Mouse (Mus musculus): ENCODE measurements around the gene Drg2. TPM values are rescaled to one million over a fixed set of nuclear protein-coding genes. Genes with fewer than 3 reads are reported as not detected.

Drg2 gene
- total RNA-seq, 4 experiments from 2014 or later = 69.5 to 79.9 (median 74.5) TPM

GRCm38 (mm10) chr11:60469039-60469438, 14.6 kb downstream of the Drg2 start, which contains the start of gene Myo15:
Gene Myo15 (plus strand): TSS chr11:60469339.
- DNase-seq (ENCODE audit: low spot score in 2 of 2) = no peak

- DNase-seq (ENCODE audit: low spot score in 2 of 2) = no peak
Measured at GRCm38 (mm10) chr11:60470743-60471142, 16.4 kb downstream of the Drg2 start.

DNA sequence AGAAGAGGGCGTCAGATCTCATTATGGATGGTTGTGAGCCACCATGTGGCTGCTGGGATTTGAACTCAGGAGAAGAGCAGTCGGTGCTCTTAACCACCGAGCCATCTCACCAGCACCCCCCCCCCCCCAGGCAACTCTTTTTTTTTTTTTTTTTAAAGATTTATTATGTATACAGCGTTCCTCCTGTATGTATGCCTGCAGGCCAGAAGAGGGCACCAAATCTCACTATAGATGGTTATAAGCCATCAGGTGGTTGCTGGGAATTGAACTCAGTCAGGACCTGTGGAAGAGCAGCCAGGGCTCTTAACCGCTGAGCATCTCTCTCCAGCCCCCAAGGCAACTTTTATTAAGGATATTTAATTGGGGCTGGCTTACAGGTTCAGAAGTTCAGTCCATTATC, 20.1 kb downstream of the Drg2 start:
- DNase-seq (ENCODE audit: low spot score in 2 of 2) = no peak

GRCm38 (mm10) chr11:60475668-60476362, 21.4 kb downstream of the Drg2 start:
- DNase-seq (ENCODE audit: low spot score in 2 of 2) = no peak

GRCm38 (mm10) chr11:60478121-60478520, 23.7 kb downstream of the Drg2 start:
- no peak for DNase-seq (ENCODE audit: low spot score in 2 of 2)

- no peak for DNase-seq (ENCODE audit: low spot score in 2 of 2)
Measured at GRCm38 (mm10) chr11:60486267-60486666, 31.9 kb downstream of the Drg2 start.

- no peak for DNase-seq (ENCODE audit: low spot score in 2 of 2)
Measured at GRCm38 (mm10) chr11:60492726-60493125, 38.3 kb downstream of the Drg2 start.

- no peak for DNase-seq (ENCODE audit: low spot score in 2 of 2)
Measured at GRCm38 (mm10) chr11:60495692-60496091, 41.3 kb downstream of the Drg2 start.

- no peak for DNase-seq (ENCODE audit: low spot score in 2 of 2)
Measured at GRCm38 (mm10) chr11:60507281-60507680, 52.9 kb downstream of the Drg2 start.

DNA sequence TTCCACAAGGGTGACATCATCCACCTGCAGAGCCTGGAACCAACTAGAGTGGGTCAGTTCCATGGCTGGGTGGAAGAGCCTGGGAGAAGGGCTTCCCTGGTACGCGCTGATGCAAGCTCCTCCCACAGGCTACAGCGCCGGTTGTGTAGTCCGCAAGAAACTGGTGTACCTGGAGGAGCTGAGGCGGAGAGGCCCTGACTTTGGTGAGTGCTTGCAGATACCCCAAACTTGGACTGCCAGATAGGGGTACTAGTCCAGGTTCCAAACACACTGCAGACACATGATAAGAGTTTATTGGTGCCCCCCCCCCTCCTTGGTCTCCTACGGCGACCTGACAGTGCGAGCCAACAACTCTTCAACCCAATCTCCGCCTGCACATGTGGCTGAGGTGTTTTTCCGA, 54.6 kb downstream of the Drg2 start:
- DNase-seq (ENCODE audit: low spot score in 2 of 2) = no peak

DNA sequence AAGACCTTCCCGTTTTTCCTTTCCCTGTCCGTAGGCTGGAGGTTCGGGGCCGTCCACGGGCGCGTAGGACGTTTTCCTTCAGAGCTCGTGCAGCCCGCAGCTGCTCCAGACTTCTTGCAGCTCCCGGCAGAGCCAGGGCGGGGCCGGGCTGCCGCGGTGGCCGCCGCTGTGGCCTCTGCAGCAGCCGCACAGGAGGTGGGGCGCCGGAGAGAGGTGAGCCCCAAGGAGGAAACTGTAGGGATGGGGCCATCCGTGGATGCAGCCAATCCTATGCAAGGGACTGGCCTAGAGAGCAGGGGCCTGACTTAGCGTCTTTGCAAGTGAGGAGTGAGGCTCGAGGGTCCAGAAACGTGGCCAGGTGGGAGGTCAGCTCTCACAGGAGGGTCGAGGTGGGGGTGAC, 55.1 kb downstream of the Drg2 start:
- no peak for DNase-seq (ENCODE audit: low spot score in 2 of 2)

GRCm38 (mm10) chr11:60511893-60512292, 57.5 kb downstream of the Drg2 start:
- DNase-seq (ENCODE audit: low spot score in 2 of 2) = no peak

DNA sequence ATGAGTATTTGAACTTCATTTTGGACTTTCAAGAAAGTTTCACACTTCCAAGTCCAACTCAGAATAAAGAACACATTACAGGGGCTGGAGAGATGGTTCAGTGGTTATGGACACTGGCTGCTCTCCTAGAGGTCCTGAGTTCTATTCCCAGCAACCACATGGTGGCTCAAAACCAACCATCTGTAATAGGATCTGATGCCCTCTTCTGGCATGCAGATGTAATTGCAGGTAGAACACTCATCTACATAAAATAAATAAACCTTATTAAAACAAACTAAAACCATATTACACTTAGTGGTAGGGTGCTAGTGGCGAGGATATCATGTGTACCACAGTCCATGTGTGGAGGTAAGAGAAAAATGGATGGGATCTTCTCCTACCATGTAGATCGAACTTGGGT, 58.1 kb downstream of the Drg2 start:
- no peak for DNase-seq (ENCODE audit: low spot score in 2 of 2)

GRCm38 (mm10) chr11:60514941-60515340, 60.5 kb downstream of the Drg2 start:
- DNase-seq (ENCODE audit: low spot score in 2 of 2) = no peak

DNA sequence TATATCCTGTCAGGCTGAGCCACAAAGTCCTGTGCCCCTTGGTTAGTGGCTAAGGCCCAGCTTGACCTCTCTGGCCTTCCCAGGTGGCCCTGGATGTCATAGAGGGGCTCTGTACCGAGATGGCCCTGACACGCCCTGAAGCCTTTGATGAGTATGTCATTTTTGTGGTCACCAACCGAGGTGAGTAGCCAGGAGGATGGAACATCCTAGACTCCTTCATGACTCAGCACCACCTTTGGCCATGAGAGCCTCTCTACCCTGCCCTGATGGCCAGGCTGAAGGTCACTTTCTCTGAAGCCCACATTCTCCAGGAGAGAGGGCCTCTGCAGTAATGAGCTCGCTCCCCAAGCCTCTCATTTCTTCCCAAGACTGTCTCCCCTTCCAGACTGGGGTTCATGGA, 63.9 kb downstream of the Drg2 start:
- no peak for DNase-seq (ENCODE audit: low spot score in 2 of 2)

Other genes with a start within 250 kb of the Drg2 start
- 100 to 1,000 TPM in 2 of 4 experiments, 10 to 100 TPM in 2; 84.3 to 119 (median 101) TPM for gene Srebf1, start 232.0 kb upstream of the Drg2 start, total RNA-seq (2022)
- 100 to 1,000 TPM; 179 to 207 (median 191) TPM for gene Tom1l2, start 101.7 kb upstream of the Drg2 start, total RNA-seq (2022)
- 1 to 10 TPM; 7.3 to 8.5 (median 7.8) TPM for gene Drc3, start 101.3 kb upstream of the Drg2 start, total RNA-seq (2022)
- gene Gid4, start 37.4 kb upstream of the Drg2 start, total RNA-seq (2022) = 10 to 100 TPM; 42.0 to 50.6 (median 46.2) TPM
- gene Atpaf2, start 36.1 kb upstream of the Drg2 start, total RNA-seq (2022) = 10 to 100 TPM; 25.9 to 28.8 (median 26.8) TPM
- gene Myo15, start 14.7 kb downstream of the Drg2 start, total RNA-seq (2022) = under 1 TPM; 0.07 to 0.20 (median 0.14) TPM
- 10 to 100 TPM; 53.7 to 60.9 (median 57.8) TPM for gene Alkbh5, start 81.8 kb downstream of the Drg2 start, total RNA-seq (2022)
- 10 to 100 TPM; 40.1 to 49.3 (median 43.9) TPM for gene Llgl1, start 245.1 kb downstream of the Drg2 start, total RNA-seq (2022)

Measured in layer of hippocampus, adult 8-10 months (tissue).